Mouse (Mus musculus) MEL (cell line): ENCODE results near the gene Sart1. TPM values are rescaled to one million over a fixed set of nuclear protein-coding genes. Genes with fewer than 3 reads are reported as not detected.

Source experiments
- DNase-seq: peaks from one replicate; pipeline ENCODE4 v3.0.0; 2011; ENCODE audit warnings: low read depth, low spot score
- H3K27ac ChIP-seq: 2 replicates; pipeline ENCODE4 v1.5.1; 2012; ENCODE audit warnings: low read depth, mild to moderate bottlenecking, control low read depth, low read length, moderate library complexity; ENCODE audit not compliant: control insufficient read depth
- H3K27me3 ChIP-seq, 2 experiments: fragments of 150-350 bp in 1 of 2; sonication (generic) in 1 of 2; 2 replicates each; pipeline ENCODE4 v1.6.1; 2012; ENCODE audit warnings: low read length in 2 of 2, mild to moderate bottlenecking in 2 of 2, improper control_type of control experiment in 1 of 2, moderate library complexity in 1 of 2; ENCODE audit not compliant: insufficient read depth in 2 of 2, control insufficient read depth in 1 of 2
- H3K36me3 ChIP-seq, 2 experiments: 2 replicates each; pipeline ENCODE4 v1.6.1; 2012 to 2014; ENCODE audit warnings: low read length in 2 of 2, improper control_type of control experiment in 1 of 2, inconsistent platforms in 1 of 2, mild to moderate bottlenecking in 1 of 2; ENCODE audit not compliant: insufficient read depth in 2 of 2, control insufficient read depth in 1 of 2
- H3K4me1 ChIP-seq, 2 experiments: fragments of 150-350 bp in 1 of 2; sonication (generic) in 1 of 2; 2 replicates each; pipeline ENCODE4 v1.6.1; 2012; ENCODE audit warnings: low read length in 2 of 2, improper control_type of control experiment in 1 of 2, mild to moderate bottlenecking in 1 of 2; ENCODE audit not compliant: insufficient read depth in 2 of 2, control insufficient read depth in 1 of 2
- H3K4me3 ChIP-seq, 2 experiments: fragments of 150-350 bp in 1 of 2; sonication (generic) in 1 of 2; 2 replicates each; pipeline ENCODE4 v1.5.1; 2012; ENCODE audit warnings: low read depth in 2 of 2, low read length in 2 of 2, mild to moderate bottlenecking in 2 of 2, moderate library complexity in 2 of 2, control low read depth in 1 of 2, improper control_type of control experiment in 1 of 2; ENCODE audit not compliant: control insufficient read depth in 1 of 2, insufficient read depth in 1 of 2
- H3K79me2 ChIP-seq: 2 replicates; pipeline ENCODE4 v1.6.1; 2012; ENCODE audit warnings: mild to moderate bottlenecking, low read length, moderate library complexity; ENCODE audit not compliant: control insufficient read depth, poor library complexity, insufficient read depth
- H3K9ac ChIP-seq: 2 replicates; pipeline ENCODE4 v1.6.1; 2012; ENCODE audit warnings: low read depth, mild to moderate bottlenecking, control low read depth, low read length, moderate library complexity; ENCODE audit not compliant: control insufficient read depth, poor library complexity, severe bottlenecking
- H3K9me3 ChIP-seq: fragments of 150-350 bp; sonication (generic); replicated peaks from 2 replicates; pipeline ENCODE4 v1.6.1; 2012; ENCODE audit warnings: mild to moderate bottlenecking, low read length, improper control_type of control experiment, moderate library complexity; ENCODE audit not compliant: insufficient read depth
- BHLHE40 ChIP-seq: IDR thresholded peaks from 2 replicates; pipeline ENCODE4 v1.6.1; 2012; ENCODE audit warnings: low read depth, mild to moderate bottlenecking, inconsistent platforms, low read length, improper control_type of control experiment, borderline replicate concordance
- CHD1 ChIP-seq: IDR thresholded peaks from 2 replicates; pipeline ENCODE4 v1.6.1; 2012; ENCODE audit warnings: low read depth, mild to moderate bottlenecking, inconsistent platforms, low read length, improper control_type of control experiment
- CHD2 ChIP-seq: IDR thresholded peaks from 2 replicates; pipeline ENCODE4 v1.6.1; 2011; ENCODE audit warnings: low read length, improper control_type of control experiment
- CTCF ChIP-seq, 3 experiments: IDR thresholded peaks in 2 of 3; conservative IDR thresholded peaks in 1 of 3; 2 replicates each; pipeline ENCODE4 v1.5.1; 2011 to 2012; ENCODE audit warnings: low read length in 3 of 3, low read depth in 2 of 3, mild to moderate bottlenecking in 2 of 3, improper control_type of control experiment in 1 of 3, inconsistent platforms in 1 of 3, mixed read lengths in 1 of 3, moderate library complexity in 1 of 3; ENCODE audit not compliant: control insufficient read depth in 1 of 3, insufficient read depth in 1 of 3, poor library complexity in 1 of 3, severe bottlenecking in 1 of 3
- ELF1 ChIP-seq: IDR thresholded peaks from 2 replicates; pipeline ENCODE4 v1.6.1; 2014; ENCODE audit warnings: low read depth, mild to moderate bottlenecking, inconsistent platforms, low read length, improper control_type of control experiment, moderate library complexity
- EP300 ChIP-seq, 2 experiments: IDR thresholded peaks; 2 replicates each; pipeline ENCODE4 v1.6.1; 2011; ENCODE audit warnings: improper control_type of control experiment in 2 of 2, low read length in 2 of 2, low read depth in 1 of 2, mild to moderate bottlenecking in 1 of 2
- GATA1 ChIP-seq: IDR thresholded peaks from 2 replicates; pipeline ENCODE4 v1.6.1; 2011; ENCODE audit warnings: low read depth, low read length, improper control_type of control experiment
- JUND ChIP-seq: IDR thresholded peaks from 2 replicates; pipeline ENCODE4 v1.6.1; 2011; ENCODE audit warnings: low read depth, mild to moderate bottlenecking, improper control_type of control experiment, low read length
- MAX ChIP-seq: IDR thresholded peaks from 2 replicates; pipeline ENCODE4 v1.6.1; 2011; ENCODE audit warnings: low read length, improper control_type of control experiment
- MAZ ChIP-seq: IDR thresholded peaks from 2 replicates; pipeline ENCODE4 v1.6.1; 2012; ENCODE audit warnings: low read depth, mild to moderate bottlenecking, inconsistent platforms, low read length, improper control_type of control experiment
- MEF2A ChIP-seq: IDR thresholded peaks from 2 replicates; pipeline ENCODE4 v1.6.1; 2014; ENCODE audit warnings: low read depth, mild to moderate bottlenecking, inconsistent platforms, low read length, improper control_type of control experiment; ENCODE audit not compliant: poor library complexity, insufficient replicate concordance, severe bottlenecking; ENCODE audit errors: extremely low read depth
- MXI1 ChIP-seq: IDR thresholded peaks from 2 replicates; pipeline ENCODE4 v1.6.1; 2011; ENCODE audit warnings: mild to moderate bottlenecking, low read depth, low read length, improper control_type of control experiment
- MYB ChIP-seq: IDR thresholded peaks from 2 replicates; pipeline ENCODE4 v1.6.1; 2011; ENCODE audit warnings: mild to moderate bottlenecking, low read depth, low read length, improper control_type of control experiment
- POLR2A ChIP-seq, 2 experiments: IDR thresholded peaks; 2 replicates each; pipeline ENCODE4 v1.6.1; 2011 to 2012; ENCODE audit warnings: low read length in 2 of 2, mild to moderate bottlenecking in 2 of 2, control low read depth in 1 of 2, improper control_type of control experiment in 1 of 2, low read depth in 1 of 2, moderate library complexity in 1 of 2; ENCODE audit not compliant: control insufficient read depth in 1 of 2, insufficient read depth in 1 of 2, poor library complexity in 1 of 2
- RAD21 ChIP-seq: IDR thresholded peaks from 2 replicates; pipeline ENCODE4 v1.6.1; 2011; ENCODE audit warnings: mild to moderate bottlenecking, low read depth, low read length, improper control_type of control experiment
- TBP ChIP-seq: IDR thresholded peaks from 2 replicates; pipeline ENCODE4 v1.8.0; 2011; ENCODE audit warnings: low read depth, low read length, improper control_type of control experiment
- TCF12 ChIP-seq: IDR thresholded peaks from 2 replicates; pipeline ENCODE4 v1.6.1; 2014; ENCODE audit warnings: low read depth, mild to moderate bottlenecking, inconsistent platforms, low read length, improper control_type of control experiment, moderate library complexity
- UBTF ChIP-seq: IDR thresholded peaks from 2 replicates; pipeline ENCODE4 v1.6.1; 2012; ENCODE audit warnings: low read depth, mild to moderate bottlenecking, inconsistent platforms, low read length, improper control_type of control experiment, moderate library complexity, borderline replicate concordance; ENCODE audit not compliant: insufficient read depth
- USF2 ChIP-seq, 2 experiments: IDR thresholded peaks; 2 replicates each; pipeline ENCODE4 v1.6.1; 2011 to 2012; ENCODE audit warnings: improper control_type of control experiment in 2 of 2, low read length in 2 of 2, borderline replicate concordance in 1 of 2, inconsistent platforms in 1 of 2, low read depth in 1 of 2, mild to moderate bottlenecking in 1 of 2; ENCODE audit not compliant: insufficient read depth in 1 of 2
- ZMIZ1 ChIP-seq: IDR thresholded peaks from 2 replicates; pipeline ENCODE4 v1.6.1; 2012; ENCODE audit warnings: low read depth, mild to moderate bottlenecking, inconsistent platforms, low read length, improper control_type of control experiment, moderate library complexity
- ZNF384 ChIP-seq: IDR thresholded peaks from 2 replicates; pipeline ENCODE4 v1.6.1; 2012; ENCODE audit warnings: low read depth, mild to moderate bottlenecking, inconsistent platforms, low read length, improper control_type of control experiment
- polyA plus RNA-seq, 2 experiments: library from polyadenylated mRNA; stranded (reverse) in 1 of 2; unstranded in 1 of 2; fragments of >175 nt in 1 of 2; fragments of >200 nt in 1 of 2; gene quantifications; 2 replicates each; pipeline versions ENCODE4 v1.2.1 to v1.2.4; 2012; ENCODE audit warnings: low replicate concordance in 2 of 2, low read depth in 1 of 2; ENCODE audit not compliant: insufficient read length in 2 of 2, insufficient read depth in 1 of 2, missing spikeins in 1 of 2
- total RNA-seq: library from RNA; depleted of rRNA; stranded (reverse); fragments of 300-350 nt; gene quantifications from 2 replicates; pipeline ENCODE4 v1.2.3, GENCODE M21; 2012

Sart1 gene
- total and polyA plus RNA-seq, 3 experiments = 117 to 141 TPM; not detected in 1

DNA sequence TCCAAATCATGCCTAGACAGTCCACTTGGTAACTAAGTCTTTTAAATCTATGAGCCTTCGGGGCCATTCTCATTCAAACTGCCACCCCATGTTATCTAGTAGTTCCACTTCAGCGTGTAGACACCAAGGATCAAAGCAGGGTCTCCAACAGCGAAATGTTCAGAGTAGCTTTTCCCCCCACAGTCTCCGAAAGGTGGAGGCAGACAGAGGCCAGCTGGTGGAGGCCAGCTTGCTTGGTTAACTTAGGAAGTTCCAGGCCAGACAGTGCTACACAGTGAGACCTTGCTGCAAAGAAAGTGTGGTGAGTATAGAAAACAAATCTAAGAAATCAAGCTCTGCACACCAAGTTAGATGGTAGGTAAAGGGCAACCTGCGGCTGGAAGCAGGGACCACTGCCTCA lies 22.1 kb upstream of the Sart1 start:
- no peak overlapping the region for H3K9ac ChIP-seq
- H3K4me1 ChIP-seq = peaks cover 6 to 19% of the 10 kb centered on the region in 2 experiments
- no peaks in the 10 kb centered on the region for H3K9me3 ChIP-seq
- H3K27me3 ChIP-seq = no peaks in the 10 kb centered on the region
- no peak overlapping the region for H3K4me3 ChIP-seq
- no peak overlapping the region for H3K27ac ChIP-seq
- H3K36me3 ChIP-seq = peaks cover 0 to 3% of the 10 kb centered on the region in 2 experiments; a peak in 2 of 4 replicates
- no peaks in the 10 kb centered on the region for H3K79me2 ChIP-seq
- TF ChIP-seq USF2 (IDR thresholded peaks at IDR 0.05; ENCODE audit: borderline replicate concordance in 1 of 2, insufficient read depth in 1 of 2, low read depth in 1 of 2, low read length in 2 of 2) (no peak), MAZ (no peak), GATA1 (no peak), TCF12 (no peak), ELF1 (no peak), BHLHE40 (no peak), TBP (no peak), MXI1 (no peak), EP300 (IDR thresholded peaks at IDR 0.05; ENCODE audit: low read depth in 1 of 2, low read length in 2 of 2) (no peak), MEF2A (no peak), UBTF (no peak), ZNF384 (no peak), MYB (no peak), ZMIZ1 (no peak), POLR2A (IDR thresholded peaks at IDR 0.05; ENCODE audit: control insufficient read depth in 1 of 2, insufficient read depth in 1 of 2, low read depth in 1 of 2, low read length in 2 of 2, poor library complexity in 1 of 2) (no peak), RAD21 (no peak), CHD1 (no peak), JUND (no peak), MAX (no peak), CTCF (IDR thresholded peaks at IDR 0.05 in 2 of 3, conservative IDR thresholded peaks at IDR 0.05 in 1 of 3; ENCODE audit: control insufficient read depth in 1 of 3, insufficient read depth in 1 of 3, low read depth in 2 of 3, low read length in 3 of 3, poor library complexity in 1 of 3, severe bottlenecking in 1 of 3) (no peak)
- DNase-seq = no peak

DNA sequence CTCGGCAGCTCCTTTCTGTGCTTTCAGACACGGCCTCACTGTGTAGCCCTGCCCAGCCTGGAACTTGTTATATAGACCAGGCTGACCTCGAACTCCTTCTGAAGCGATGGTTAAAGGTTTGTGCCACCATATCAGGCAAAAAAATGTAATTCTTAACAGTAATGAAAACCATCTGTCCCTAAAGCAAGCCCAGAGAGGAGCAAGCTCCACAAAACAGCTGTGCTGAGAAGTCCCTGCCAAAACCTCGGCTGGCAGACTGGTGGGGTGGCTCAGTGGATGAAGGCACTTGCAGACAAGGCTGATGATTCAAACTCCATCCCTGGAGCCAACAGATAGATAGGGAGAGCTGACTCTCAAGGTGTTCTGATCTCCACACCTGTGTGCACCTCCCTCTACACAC lies 20.6 kb upstream of the Sart1 start:
- Histone ChIP-seq H3K9ac (no peak overlapping the region), H3K36me3 (peaks cover 0 to 3% of the 10 kb centered on the region in 2 experiments; a peak in 2 of 4 replicates), H3K27ac (no peak overlapping the region), H3K79me2 (no peaks in the 10 kb centered on the region), H3K27me3 (no peaks in the 10 kb centered on the region)
- no peak for DNase-seq
- TF ChIP-seq RAD21 (no peak), JUND (no peak), CHD1 (no peak), CHD2 (no peak), ZMIZ1 (no peak), BHLHE40 (no peak)
- TF ChIP-seq, all 39 proteins: peak for 0
- Histone ChIP-seq H3K4me3 (no peak overlapping the region), H3K4me1 (peaks cover 6 to 19% of the 10 kb centered on the region in 2 experiments), H3K9me3 (no peaks in the 10 kb centered on the region)
